ENCODE assay signal across 20 mouse cellular contexts in genomic region chr10:121326167-121326566, GRCm38 (mm10). TPM values are rescaled to one million over a fixed set of nuclear protein-coding genes. Genes with fewer than 3 reads are reported as not detected.
DNase-seq lines count a peak whose midpoint lies in the region; ATAC-seq and TF ChIP-seq lines count a peak whose summit lies in the region.
"Had no signal": no experiment of that assay in that cellular context is flagged by ENCODE, and none has a peak within 500 bp of the region (broad histone marks: within the 10 kb centered on the region; RNA-seq: fewer than 3 reads in every experiment).

No protein-coding gene starts in this region.

- H3K9ac ChIP-seq in hindbrain, postnatal 0 days (replicated peaks; ENCODE audit: low read length): no peak overlapping the region
- H3K9ac ChIP-seq in hindbrain, embryonic 13.5 days: no peak overlapping the region
- H3K9ac ChIP-seq in lung, embryonic 14.5 days: no peak overlapping the region
- H3K9ac ChIP-seq: embryonic facial prominence, embryonic 15.5 days; forebrain, embryonic 12.5 days; heart, embryonic 12.5 days; kidney, embryonic 15.5 days; limb, embryonic 12.5 days had no signal

- TF ChIP-seq CTCF in hindbrain, postnatal 0 days (IDR thresholded peaks at IDR 0.05; ENCODE audit: low read depth): peak; percentile 21; the same call in 1 of the 2 replicates
- peak; percentile 21; the same call in 1 of the 2 replicates for TF ChIP-seq CTCF in lung, embryonic 14.5 days (IDR thresholded peaks at IDR 0.05; ENCODE audit: low read depth)
- TF ChIP-seq CTCF in small intestine, adult 2 months (IDR thresholded peaks at IDR 0.05; ENCODE audit: extremely low read depth, insufficient read length, insufficient replicate concordance, low read depth, low read length): peak; percentile 24; the same call in 1 of the 2 replicates

- no peak overlapping the region for H3K4me2 ChIP-seq in hindbrain, postnatal 0 days (ENCODE audit: low read depth, low read length)
- H3K4me2 ChIP-seq in hindbrain, embryonic 13.5 days: no peak overlapping the region
- H3K4me2 ChIP-seq in lung, embryonic 14.5 days: no peak overlapping the region
- H3K4me2 ChIP-seq: embryonic facial prominence, embryonic 15.5 days; forebrain, embryonic 12.5 days; heart, embryonic 12.5 days; kidney, embryonic 15.5 days; limb, embryonic 12.5 days; midbrain, embryonic 11.5 days had no signal

- no peak for DNase-seq in hindbrain, postnatal 0 days (ENCODE audit: low spot score)
- DNase-seq in lung, embryonic 14.5 days: no peak
- DNase-seq in lung, postnatal 14 days: no peak
- DNase-seq in ES-CJ7 (ENCODE audit: low read depth, low spot score): peak; percentile 31
- no peak for DNase-seq in frontal cortex, postnatal 14 days (ENCODE audit: low spot score in 2 of 2)
- no peak for DNase-seq in adrenal gland, postnatal 14 days
- DNase-seq: embryo, embryonic 11 days; heart, postnatal 36 days; thymus, adult 2 months had no signal

- no peaks in the 10 kb centered on the region for H3K9me3 ChIP-seq in hindbrain, postnatal 0 days (ENCODE audit: low read length)
- H3K9me3 ChIP-seq in hindbrain, embryonic 13.5 days: peaks cover 5% of the 10 kb centered on the region
- H3K9me3 ChIP-seq in lung, embryonic 14.5 days (ENCODE audit: low read depth, low read length): no peaks in the 10 kb centered on the region
- H3K9me3 ChIP-seq: embryonic facial prominence, embryonic 15.5 days; forebrain, embryonic 12.5 days; kidney, embryonic 15.5 days; limb, embryonic 12.5 days had no signal

- no peak for ATAC-seq in hindbrain, postnatal 0 days
- ATAC-seq in hindbrain, embryonic 13.5 days (ENCODE audit: low FRiP score): no peak
- no peak for ATAC-seq in lung, embryonic 14.5 days (ENCODE audit: insufficient read depth)
- ATAC-seq: hindbrain, embryonic 16.5 days had no signal

- no peaks in the 10 kb centered on the region for H3K4me1 ChIP-seq in hindbrain, postnatal 0 days (ENCODE audit: insufficient read depth, low read length)
- 0 out of 2 replicates have a peak, but pooled peaks cover 4% of the 10 kb centered on the region for H3K4me1 ChIP-seq in hindbrain, embryonic 13.5 days (replicated peaks)
- no peaks in the 10 kb centered on the region for H3K4me1 ChIP-seq in lung, embryonic 14.5 days (ENCODE audit: insufficient read depth)
- H3K4me1 ChIP-seq in small intestine, adult 2 months (ENCODE audit: control insufficient read depth, insufficient read depth, insufficient read length, low read length): no peaks in the 10 kb centered on the region
- H3K4me1 ChIP-seq: embryonic facial prominence, embryonic 15.5 days; forebrain, embryonic 12.5 days; heart, embryonic 12.5 days; kidney, embryonic 15.5 days; limb, embryonic 12.5 days had no signal

- no peak overlapping the region for H3K4me3 ChIP-seq in hindbrain, postnatal 0 days (ENCODE audit: low read length)
- no peak overlapping the region for H3K4me3 ChIP-seq in hindbrain, embryonic 13.5 days
- H3K4me3 ChIP-seq in lung, embryonic 14.5 days (ENCODE audit: low read depth, low read length): no peak overlapping the region
- H3K4me3 ChIP-seq in small intestine, adult 2 months (ENCODE audit: low read depth, low read length): no peak overlapping the region
- H3K4me3 ChIP-seq: embryonic facial prominence, embryonic 15.5 days; forebrain, embryonic 12.5 days; heart, embryonic 12.5 days; kidney, embryonic 15.5 days; limb, embryonic 12.5 days; myocyte had no signal

- no peaks in the 10 kb centered on the region for H3K36me3 ChIP-seq in hindbrain, postnatal 0 days (ENCODE audit: insufficient read depth, low read length)
- no peaks in the 10 kb centered on the region for H3K36me3 ChIP-seq in hindbrain, embryonic 13.5 days
- no peaks in the 10 kb centered on the region for H3K36me3 ChIP-seq in lung, embryonic 14.5 days (ENCODE audit: insufficient read depth)
- no peaks in the 10 kb centered on the region for H3K36me3 ChIP-seq in small intestine, adult 2 months (ENCODE audit: control insufficient read depth, insufficient read depth, low read length)
- H3K36me3 ChIP-seq: embryonic facial prominence, embryonic 15.5 days; forebrain, embryonic 12.5 days; heart, embryonic 12.5 days; kidney, embryonic 15.5 days; limb, embryonic 12.5 days had no signal

- H3K27ac ChIP-seq in hindbrain, postnatal 0 days: no peak overlapping the region
- H3K27ac ChIP-seq in hindbrain, embryonic 13.5 days: no peak overlapping the region
- no peak overlapping the region for H3K27ac ChIP-seq in lung, embryonic 14.5 days (ENCODE audit: low read depth)
- no peak overlapping the region for H3K27ac ChIP-seq in small intestine, adult 2 months (ENCODE audit: insufficient read depth, low read depth, low read length)
- H3K27ac ChIP-seq: embryonic facial prominence, embryonic 15.5 days; forebrain, embryonic 12.5 days; kidney, embryonic 15.5 days; limb, embryonic 12.5 days; macrophage had no signal

- TF ChIP-seq POLR2A in small intestine, adult 2 months (IDR thresholded peaks at IDR 0.05; ENCODE audit: low read depth, low read length): no peak

- H3K27me3 ChIP-seq in hindbrain, postnatal 0 days (ENCODE audit: insufficient read depth, low read length): no peaks in the 10 kb centered on the region
- no peaks in the 10 kb centered on the region for H3K27me3 ChIP-seq in hindbrain, embryonic 13.5 days
- H3K27me3 ChIP-seq in lung, embryonic 14.5 days (ENCODE audit: insufficient read depth, low read length): no peaks in the 10 kb centered on the region
- no peaks in the 10 kb centered on the region for H3K27me3 ChIP-seq in small intestine, adult 2 months (ENCODE audit: control insufficient read depth, insufficient read depth, low read length)
- H3K27me3 ChIP-seq: embryonic facial prominence, embryonic 15.5 days; forebrain, embryonic 12.5 days; heart, embryonic 12.5 days; kidney, embryonic 15.5 days; limb, embryonic 12.5 days had no signal

RNA-seq across cellular contexts. Expression of gene Tbc1d30, which starts 24.9 kb away (rescaled TPM):
- total RNA-seq in hindbrain, postnatal 0 days (2014; rRNA removed): 47.5 and 55.6 TPM in 2 replicates
- 9.6 and 10.4 TPM in 2 replicates for polyA plus RNA-seq in hindbrain, postnatal 0 days (2015; fragmentation: Nextera tagmentation; extraction: Ambion mirVana)
- 12.6 and 13.6 TPM in 2 replicates for polyA plus RNA-seq in hindbrain, embryonic 13.5 days (2015; fragmentation: Nextera tagmentation; extraction: Ambion mirVana)
- polyA plus RNA-seq in lung, embryonic 14.5 days (2014; fragmentation: Nextera tagmentation; extraction: Ambion mirVana): 1.7 and 2.5 TPM in 2 replicates
- 4.3 and 5.5 TPM in 2 replicates for polyA plus RNA-seq in small intestine, adult 2 months (2012; rRNA removed)
- total RNA-seq in adrenal gland, postnatal 14 days (2021): 3.9 and 4.2 TPM in 2 replicates
- polyA plus RNA-seq: myocyte had no signal

RNA-seq across cellular contexts. Expression of gene Gns, which starts 38.7 kb away (rescaled TPM):
- total RNA-seq in hindbrain, postnatal 0 days (2014; rRNA removed): 87.5 and 93.8 TPM in 2 replicates
- polyA plus RNA-seq in hindbrain, postnatal 0 days (2015; fragmentation: Nextera tagmentation; extraction: Ambion mirVana): 38.2 and 39.5 TPM in 2 replicates
- polyA plus RNA-seq in hindbrain, embryonic 13.5 days (2015; fragmentation: Nextera tagmentation; extraction: Ambion mirVana): 41.3 and 42.6 TPM in 2 replicates
- 46.9 and 47.0 TPM in 2 replicates for polyA plus RNA-seq in lung, embryonic 14.5 days (2014; fragmentation: Nextera tagmentation; extraction: Ambion mirVana)
- polyA plus RNA-seq in small intestine, adult 2 months (2012; rRNA removed): 89.5 and 149 TPM in 2 replicates
- 126 and 138 TPM in 2 replicates for total RNA-seq in adrenal gland, postnatal 14 days (2021)
